Mouse (Mus musculus) lung, embryonic 15.5 days (tissue): ENCODE results near the gene Tmem158. TPM values are rescaled to one million over a fixed set of nuclear protein-coding genes. Genes with fewer than 3 reads are reported as not detected.

Experiments used
- ATAC-seq: fragments of 200-750 bp; cut with Nextera tagmentation; 2 replicates; pipeline ENCODE4 v1.8.0; 2017; ENCODE audit warnings: moderate number of reproducible peaks, borderline replicate concordance; ENCODE audit not compliant: low FRiP score, low TSS enrichment; ENCODE audit errors: extremely low read depth
- H3K27ac ChIP-seq: fragments of 300-500 bp; sonication (generic); 2 replicates; pipeline ENCODE4 v1.5.1; 2015; ENCODE audit warnings: moderate library complexity, mild to moderate bottlenecking, inconsistent platforms
- H3K27me3 ChIP-seq: fragments of 300-500 bp; sonication (generic); 2 replicates; pipeline ENCODE4 v1.6.1; 2015; ENCODE audit warnings: inconsistent platforms
- H3K36me3 ChIP-seq: fragments of 300-500 bp; sonication (generic); 2 replicates; pipeline ENCODE4 v1.6.1; 2015; ENCODE audit warnings: inconsistent platforms
- H3K4me1 ChIP-seq: fragments of 300-500 bp; sonication (generic); 2 replicates; pipeline ENCODE4 v1.6.1; 2015; ENCODE audit warnings: inconsistent platforms
- H3K4me2 ChIP-seq: fragments of 300-500 bp; sonication (generic); 2 replicates; pipeline ENCODE4 v1.6.1; 2015; ENCODE audit warnings: inconsistent platforms, mild to moderate bottlenecking, moderate library complexity
- H3K4me3 ChIP-seq: fragments of 300-500 bp; sonication (generic); 2 replicates; pipeline ENCODE4 v1.5.1; 2015; ENCODE audit warnings: mild to moderate bottlenecking, inconsistent platforms
- H3K9ac ChIP-seq: fragments of 300-500 bp; sonication (generic); 2 replicates; pipeline ENCODE4 v1.6.1; 2015; ENCODE audit warnings: inconsistent platforms
- H3K9me3 ChIP-seq: fragments of 300-500 bp; sonication (generic); 2 replicates; pipeline ENCODE4 v1.6.1; 2016; ENCODE audit warnings: inconsistent platforms
- WGBS: fragments of 180-500 bp; shearing (Covaris S2); methylation state at CpG from one replicate; pipeline ENCODE4 v1.1.7; 2015; 5-methylcytosine and 5-hydroxymethylcytosine counted together
- polyA plus RNA-seq: library from polyadenylated mRNA; unstranded; fragments of >200 nt; fragmentation: Nextera tagmentation; extraction: Ambion mirVana; gene quantifications from 2 replicates; pipeline ENCODE4 v1.2.1, GENCODE M21; 2015

Gene Tmem158
- polyA plus RNA-seq, 1 experiment from 2014 or later = 17.3 TPM

- Histone ChIP-seq H3K4me1 (no peaks in the 10 kb centered on the region), H3K9me3 (no peaks in the 10 kb centered on the region), H3K9ac (no peak overlapping the region), H3K27me3 (no peaks in the 10 kb centered on the region), H3K27ac (no peak overlapping the region), H3K4me3 (no peak overlapping the region), H3K36me3 (no peaks in the 10 kb centered on the region), H3K4me2 (no peak overlapping the region)
- ATAC-seq = no peak
- WGBS = 60% methylated on average over 2 of the region's 2 CpGs
Observed at GRCm38 (mm10) chr9:123278003-123278402, 17.4 kb upstream of the Tmem158 start.

GRCm38 (mm10) chr9:123275373-123275772, 14.8 kb upstream of the Tmem158 start:
- H3K27me3 ChIP-seq = no peaks in the 10 kb centered on the region
- H3K36me3 ChIP-seq = no peaks in the 10 kb centered on the region
- no peak overlapping the region for H3K9ac ChIP-seq
- H3K9me3 ChIP-seq = no peaks in the 10 kb centered on the region
- H3K4me2 ChIP-seq = no peak overlapping the region
- no peak overlapping the region for H3K4me3 ChIP-seq
- 75% methylated on average over 2 of the region's 2 CpGs for WGBS
- H3K4me1 ChIP-seq = no peaks in the 10 kb centered on the region
- no peak for ATAC-seq
- no peak overlapping the region for H3K27ac ChIP-seq

GRCm38 (mm10) chr9:123274674-123275073, 14.1 kb upstream of the Tmem158 start:
- H3K27ac ChIP-seq = no peak overlapping the region
- no peak overlapping the region for H3K4me2 ChIP-seq
- no peak for ATAC-seq
- H3K36me3 ChIP-seq = no peaks in the 10 kb centered on the region
- H3K9ac ChIP-seq = no peak overlapping the region
- 40% methylated on average over 5 of the region's 5 CpGs for WGBS
- no peak overlapping the region for H3K4me3 ChIP-seq
- H3K9me3 ChIP-seq = no peaks in the 10 kb centered on the region
- H3K4me1 ChIP-seq = no peaks in the 10 kb centered on the region
- no peaks in the 10 kb centered on the region for H3K27me3 ChIP-seq

DNA sequence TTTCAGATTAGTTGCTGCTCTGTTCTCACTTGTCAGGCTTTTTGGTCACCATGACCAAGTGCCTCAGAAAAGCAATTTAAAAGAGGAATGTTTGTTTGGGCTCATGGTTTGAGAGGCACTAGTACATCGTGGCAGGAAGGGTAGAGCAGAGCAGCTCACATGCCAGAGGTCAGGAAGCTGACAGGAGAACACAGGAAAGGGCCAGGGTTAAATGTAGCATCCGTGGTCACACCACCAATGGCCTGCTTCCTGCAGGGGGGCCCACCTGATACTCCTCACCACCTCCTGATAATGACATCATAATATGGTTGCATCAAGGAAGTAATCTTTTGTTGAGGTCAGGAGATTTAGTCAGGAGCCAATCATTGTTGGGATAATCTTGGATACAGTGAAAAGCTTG, 13.3 kb upstream of the Tmem158 start:
- Histone ChIP-seq H3K4me3 (no peak overlapping the region), H3K36me3 (no peaks in the 10 kb centered on the region), H3K27me3 (no peaks in the 10 kb centered on the region), H3K4me2 (no peak overlapping the region), H3K9me3 (no peaks in the 10 kb centered on the region), H3K27ac (no peak overlapping the region), H3K9ac (no peak overlapping the region), H3K4me1 (no peaks in the 10 kb centered on the region)
- WGBS = 25% methylated on average over 2 of the region's 2 CpGs
- no peak for ATAC-seq

DNA sequence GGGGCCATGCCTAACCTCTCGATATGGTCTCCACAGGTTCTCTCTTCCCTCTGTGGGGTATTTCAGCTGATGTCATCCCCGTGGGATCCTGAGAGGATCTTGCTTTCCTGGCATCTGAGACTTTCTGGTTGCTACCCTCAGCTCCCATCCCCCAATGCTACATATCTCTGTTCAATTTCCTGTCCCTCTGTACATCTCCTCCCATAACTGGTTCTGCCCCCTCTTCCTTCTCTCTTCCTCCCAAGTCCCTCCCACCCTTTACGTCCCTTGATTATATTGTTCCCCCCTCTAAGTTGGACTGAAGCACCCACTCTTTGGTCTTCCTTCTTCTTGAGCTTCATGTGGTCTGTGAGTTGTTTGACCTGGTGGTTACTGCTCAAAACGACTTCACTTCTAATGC, 11.0 kb upstream of the Tmem158 start:
- Histone ChIP-seq H3K4me2 (no peak overlapping the region), H3K4me1 (no peaks in the 10 kb centered on the region), H3K27ac (no peak overlapping the region), H3K36me3 (no peaks in the 10 kb centered on the region), H3K9me3 (no peaks in the 10 kb centered on the region), H3K4me3 (no peak overlapping the region), H3K9ac (no peak overlapping the region), H3K27me3 (no peaks in the 10 kb centered on the region)
- ATAC-seq = no peak
- 58% methylated on average over 4 of the region's 4 CpGs for WGBS

- ATAC-seq = no peak
- Histone ChIP-seq H3K9me3 (no peaks in the 10 kb centered on the region), H3K4me2 (no peak overlapping the region), H3K27me3 (no peaks in the 10 kb centered on the region), H3K9ac (no peak overlapping the region), H3K4me3 (no peak overlapping the region), H3K4me1 (no peaks in the 10 kb centered on the region), H3K27ac (no peak overlapping the region), H3K36me3 (no peaks in the 10 kb centered on the region)
- WGBS = 92% methylated on average over 2 of the region's 2 CpGs
Observed at GRCm38 (mm10) chr9:123269906-123270558, 9.5 kb upstream of the Tmem158 start.

- Histone ChIP-seq H3K4me3 (peak overlapping the region; percentile 81), H3K27me3 (peaks cover 16% of the 10 kb centered on the region; the same call in 1 of the 2 replicates), H3K36me3 (no peaks in the 10 kb centered on the region), H3K9ac (peak overlapping the region; percentile 68), H3K4me2 (peak overlapping the region; percentile 98), H3K4me1 (peaks cover 10% of the 10 kb centered on the region; the same call in 1 of the 2 replicates), H3K9me3 (no peaks in the 10 kb centered on the region), H3K27ac (peak overlapping the region; percentile 71)
- ATAC-seq = peak; percentile 74
- WGBS = 3% methylated on average over 84 of the region's 92 CpGs
Observed at GRCm38 (mm10) chr9:123259896-123260610, 511 bp downstream of the Tmem158 start.

DNA sequence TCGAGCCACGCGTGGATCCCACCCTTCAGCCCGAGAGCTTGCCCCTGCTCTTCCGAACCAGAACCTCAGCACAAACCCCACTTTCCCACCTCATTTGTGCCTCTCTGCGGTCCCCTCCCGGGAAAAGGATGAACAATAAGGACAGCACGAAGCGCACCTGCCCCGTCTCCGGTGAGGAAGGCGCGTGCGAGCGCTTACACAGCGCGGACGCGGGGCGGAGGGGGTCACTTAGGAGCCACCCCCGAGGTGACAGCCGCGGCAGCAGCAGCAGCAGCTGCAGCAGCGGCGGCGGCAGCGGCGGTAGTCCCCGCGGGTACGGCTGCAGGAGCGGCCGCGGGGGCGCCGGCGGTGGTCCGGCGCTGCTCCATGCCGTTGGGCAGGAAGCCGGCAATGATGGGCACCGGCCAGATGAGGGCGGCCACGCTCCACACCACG, 1.1 kb downstream of the Tmem158 start:
- H3K4me3 ChIP-seq = peak overlapping the region; percentile 81
- WGBS = under 1% methylated on average over 36 of the region's 45 CpGs
- peak overlapping the region; percentile 68 for H3K9ac ChIP-seq
- no peaks in the 10 kb centered on the region for H3K36me3 ChIP-seq
- ATAC-seq = peak; percentile 86
- H3K27ac ChIP-seq = no peak overlapping the region
- no peaks in the 10 kb centered on the region for H3K9me3 ChIP-seq
- H3K27me3 ChIP-seq = peaks cover 16% of the 10 kb centered on the region; the same call in 1 of the 2 replicates
- H3K4me2 ChIP-seq = peak overlapping the region; percentile 98
- peaks cover 10% of the 10 kb centered on the region; the same call in 1 of the 2 replicates for H3K4me1 ChIP-seq

DNA sequence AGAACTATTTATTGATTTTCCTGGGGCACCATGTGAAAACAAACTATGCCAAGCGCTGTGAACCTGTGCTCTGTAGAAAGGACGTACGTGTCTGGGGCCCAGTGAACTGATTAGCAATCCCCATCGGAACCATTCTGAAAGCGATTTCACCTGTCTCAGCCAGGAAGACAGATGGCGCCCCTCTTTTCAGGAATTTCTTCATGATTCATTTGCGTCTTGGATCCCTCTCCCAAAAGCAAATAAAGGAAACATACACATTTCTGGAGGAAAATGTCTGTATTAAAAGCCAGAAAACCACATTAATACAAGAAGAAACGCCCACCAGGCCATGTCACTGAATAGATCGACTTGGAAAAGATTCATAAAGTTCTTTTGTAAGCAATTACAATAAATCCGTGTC, 1.8 kb downstream of the Tmem158 start:
- H3K27me3 ChIP-seq = peaks cover 16% of the 10 kb centered on the region; the same call in 1 of the 2 replicates
- H3K9ac ChIP-seq = no peak overlapping the region
- H3K9me3 ChIP-seq = no peaks in the 10 kb centered on the region
- H3K4me3 ChIP-seq = peak overlapping the region; percentile 81
- no peak for ATAC-seq
- H3K4me1 ChIP-seq = peaks cover 10% of the 10 kb centered on the region; the same call in 1 of the 2 replicates
- no peak overlapping the region for H3K27ac ChIP-seq
- 22% methylated on average over 10 of the region's 10 CpGs for WGBS
- H3K36me3 ChIP-seq = no peaks in the 10 kb centered on the region
- peak overlapping the region; percentile 98 for H3K4me2 ChIP-seq

DNA sequence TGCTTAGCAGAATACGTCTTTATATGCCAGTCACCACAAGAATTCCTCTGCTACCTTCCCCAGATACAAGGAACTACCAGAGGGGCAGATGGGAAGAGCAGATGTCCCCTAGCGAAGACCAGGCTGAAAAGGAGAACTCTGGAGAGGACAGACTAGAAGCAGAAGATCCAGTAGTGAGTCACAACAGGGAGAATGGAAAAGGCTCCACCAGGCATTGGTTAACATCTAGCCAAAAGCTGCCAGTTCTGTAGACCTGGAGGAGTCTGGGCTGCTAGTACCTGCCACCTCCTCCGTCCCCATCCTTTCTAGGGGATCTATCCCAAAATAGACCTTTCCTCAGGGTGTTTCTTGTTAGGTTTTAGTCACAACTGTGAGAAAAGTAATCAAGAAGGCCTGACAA, 4.8 kb downstream of the Tmem158 start:
- no peak overlapping the region for H3K27ac ChIP-seq
- 85% methylated on average over 3 of the region's 3 CpGs for WGBS
- no peaks in the 10 kb centered on the region for H3K9me3 ChIP-seq
- H3K36me3 ChIP-seq = no peaks in the 10 kb centered on the region
- H3K4me3 ChIP-seq = no peak overlapping the region
- no peak for ATAC-seq
- H3K4me2 ChIP-seq = no peak overlapping the region
- no peak overlapping the region for H3K9ac ChIP-seq
- H3K4me1 ChIP-seq = peaks cover 5% of the 10 kb centered on the region; the same call in 1 of the 2 replicates
- H3K27me3 ChIP-seq = peaks cover 13% of the 10 kb centered on the region; the same call in 1 of the 2 replicates

GRCm38 (mm10) chr9:123247992-123248391, 12.6 kb downstream of the Tmem158 start:
- no peak overlapping the region for H3K4me2 ChIP-seq

GRCm38 (mm10) chr9:123245146-123245545, 15.4 kb downstream of the Tmem158 start:
- Histone ChIP-seq H3K9me3 (no peaks in the 10 kb centered on the region), H3K27ac (no peak overlapping the region), H3K4me3 (no peak overlapping the region), H3K4me2 (no peak overlapping the region), H3K27me3 (no peaks in the 10 kb centered on the region), H3K4me1 (0 out of 2 replicates have a peak, but pooled peaks cover under 1% of the 10 kb centered on the region), H3K36me3 (no peaks in the 10 kb centered on the region), H3K9ac (no peak overlapping the region)
- WGBS = 74% methylated on average over 4 of the region's 4 CpGs
- ATAC-seq = no peak

More at GRCm38 (mm10) chr9:123247992-123248391, 12.6 kb downstream of the Tmem158 start:
- H3K9ac ChIP-seq = no peak overlapping the region
- H3K4me1 ChIP-seq = no peaks in the 10 kb centered on the region
- no peak overlapping the region for H3K4me3 ChIP-seq
- WGBS = 65% methylated on average over 1 of the region's 1 CpGs
- ATAC-seq = no peak
- no peaks in the 10 kb centered on the region for H3K27me3 ChIP-seq
- H3K27ac ChIP-seq = no peak overlapping the region
- no peaks in the 10 kb centered on the region for H3K36me3 ChIP-seq
- H3K9me3 ChIP-seq = no peaks in the 10 kb centered on the region
